Mouse (Mus musculus): ENCODE results near the gene Chst11. TPM values are rescaled to one million over a fixed set of nuclear protein-coding genes. Genes with fewer than 3 reads are reported as not detected.

Chst11 gene
- total RNA-seq, 2 experiments from 2014 or later = 50.9 to 52.7 TPM

- Histone ChIP-seq H3K4me3 (no peak overlapping the region), H3K27ac (no peak overlapping the region)
- DNase-seq (ENCODE audit: low spot score in 2 of 2) = no peak
- no peak for TF ChIP-seq CTCF (conservative IDR thresholded peaks at IDR 0.05)
These were observed 14.9 kb downstream of the Chst11 start for GRCm38 (mm10) chr10:83000169-83000568.

GRCm38 (mm10) chr10:83000721-83001120, 15.4 kb downstream of the Chst11 start:
- TF ChIP-seq CTCF (conservative IDR thresholded peaks at IDR 0.05) = no peak
- Histone ChIP-seq H3K27ac (no peak overlapping the region), H3K4me3 (no peak overlapping the region)
- DNase-seq (ENCODE audit: low spot score in 2 of 2) = no peak

DNA sequence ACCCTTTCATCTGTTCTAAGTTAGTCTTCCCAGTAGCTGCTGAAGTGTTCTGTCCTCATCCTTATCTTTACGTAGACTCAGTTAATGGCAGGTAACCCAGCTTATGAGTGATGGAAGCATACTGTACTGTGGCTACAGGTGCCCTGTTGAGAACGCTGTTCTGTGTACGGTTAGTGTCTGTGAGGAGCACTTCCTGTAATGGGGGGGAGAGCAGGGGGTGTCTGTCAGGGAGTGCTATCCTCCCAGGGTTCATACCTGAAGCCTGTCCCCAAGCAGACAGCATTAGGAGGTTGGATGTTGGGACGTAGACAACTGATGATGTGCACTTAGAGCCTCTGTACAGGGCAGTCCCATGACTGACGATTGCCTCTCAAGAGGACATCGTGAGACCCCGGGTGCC, 18.6 kb downstream of the Chst11 start:
- no peak for TF ChIP-seq CTCF (conservative IDR thresholded peaks at IDR 0.05)
- Histone ChIP-seq H3K4me3 (no peak overlapping the region), H3K27ac (peak overlapping the region; percentile 82)
- DNase-seq (ENCODE audit: low spot score in 2 of 2) = no peak

DNA sequence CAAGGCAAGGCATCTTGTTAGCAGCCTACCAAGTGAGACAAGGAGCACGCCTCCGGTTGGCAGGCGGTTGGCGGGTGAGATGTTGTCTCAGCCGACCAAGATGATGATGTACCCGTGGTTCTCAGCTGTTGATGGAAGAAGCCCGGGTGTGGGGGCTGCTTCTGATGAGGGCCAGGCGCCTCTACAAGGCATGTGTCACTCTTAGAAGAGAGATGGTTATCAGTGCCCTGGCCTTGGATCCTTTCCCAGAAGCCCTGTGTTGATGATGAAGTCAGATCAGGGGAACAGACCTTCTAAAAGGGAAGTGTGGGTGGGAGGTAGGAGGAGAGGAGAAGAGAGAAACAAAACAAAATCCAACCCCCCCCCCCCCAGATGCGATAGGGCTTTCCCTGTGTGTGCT, 19.1 kb downstream of the Chst11 start:
- peak; percentile 57 to 78 for DNase-seq (ENCODE audit: low spot score in 2 of 2)
- Histone ChIP-seq H3K4me3 (no peak overlapping the region; the same call in 1 of the 2 replicates), H3K27ac (peak overlapping the region; percentile 82)
- no peak for TF ChIP-seq CTCF (conservative IDR thresholded peaks at IDR 0.05)

GRCm38 (mm10) chr10:83005003-83005402, 19.7 kb downstream of the Chst11 start:
- H3K27ac ChIP-seq = peak overlapping the region; percentile 82
- H3K4me3 ChIP-seq = peak overlapping the region; percentile 18; the same call in 1 of the 2 replicates
- TF ChIP-seq CTCF (conservative IDR thresholded peaks at IDR 0.05) = no peak
- DNase-seq (ENCODE audit: low spot score in 2 of 2) = no peak

- Histone ChIP-seq H3K27ac (no peak overlapping the region), H3K4me3 (no peak overlapping the region)
- DNase-seq (ENCODE audit: low spot score in 2 of 2) = no peak
- TF ChIP-seq CTCF (conservative IDR thresholded peaks at IDR 0.05) = no peak
These were observed 21.0 kb downstream of the Chst11 start for GRCm38 (mm10) chr10:83006258-83006657.

GRCm38 (mm10) chr10:83013984-83014383, 28.7 kb downstream of the Chst11 start:
- H3K27ac ChIP-seq = no peak overlapping the region
- no peak overlapping the region for H3K4me3 ChIP-seq
- DNase-seq (ENCODE audit: low spot score in 2 of 2) = no peak
- no peak for TF ChIP-seq CTCF (conservative IDR thresholded peaks at IDR 0.05)

- DNase-seq (ENCODE audit: low spot score in 2 of 2) = no peak
- TF ChIP-seq CTCF (conservative IDR thresholded peaks at IDR 0.05) = no peak
- no peak overlapping the region for H3K4me3 ChIP-seq
- H3K27ac ChIP-seq = no peak overlapping the region
These were observed 30.6 kb downstream of the Chst11 start for GRCm38 (mm10) chr10:83015919-83016318.

DNA sequence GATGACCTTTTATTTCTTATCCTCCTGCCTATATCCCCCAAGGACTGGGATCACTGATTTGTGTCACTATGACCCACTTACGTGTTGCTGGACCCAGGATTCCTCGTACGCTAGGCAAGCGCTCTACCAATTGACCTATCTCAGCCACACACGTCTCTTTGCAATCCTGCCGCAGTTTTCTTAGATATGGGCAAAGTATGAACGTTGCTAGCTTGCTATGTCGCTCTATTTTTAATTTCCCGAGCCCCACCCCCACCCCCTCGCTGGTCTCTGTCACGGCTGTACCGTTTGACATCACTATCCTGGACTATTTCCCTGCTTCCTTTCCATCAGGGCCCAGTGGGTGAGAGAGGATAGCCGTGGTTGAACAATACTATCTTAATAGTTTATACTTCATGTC, 31.5 kb downstream of the Chst11 start:
- DNase-seq (ENCODE audit: low spot score in 2 of 2) = no peak
- Histone ChIP-seq H3K4me3 (no peak overlapping the region), H3K27ac (no peak overlapping the region)
- TF ChIP-seq CTCF (conservative IDR thresholded peaks at IDR 0.05) = no peak

- DNase-seq (ENCODE audit: low spot score in 2 of 2) = no peak
- TF ChIP-seq CTCF (conservative IDR thresholded peaks at IDR 0.05) = no peak
- H3K27ac ChIP-seq = peak overlapping the region; percentile 55
- H3K4me3 ChIP-seq = no peak overlapping the region; the same call in 1 of the 2 replicates
These were observed 32.6 kb downstream of the Chst11 start for GRCm38 (mm10) chr10:83017760-83018498.

DNA sequence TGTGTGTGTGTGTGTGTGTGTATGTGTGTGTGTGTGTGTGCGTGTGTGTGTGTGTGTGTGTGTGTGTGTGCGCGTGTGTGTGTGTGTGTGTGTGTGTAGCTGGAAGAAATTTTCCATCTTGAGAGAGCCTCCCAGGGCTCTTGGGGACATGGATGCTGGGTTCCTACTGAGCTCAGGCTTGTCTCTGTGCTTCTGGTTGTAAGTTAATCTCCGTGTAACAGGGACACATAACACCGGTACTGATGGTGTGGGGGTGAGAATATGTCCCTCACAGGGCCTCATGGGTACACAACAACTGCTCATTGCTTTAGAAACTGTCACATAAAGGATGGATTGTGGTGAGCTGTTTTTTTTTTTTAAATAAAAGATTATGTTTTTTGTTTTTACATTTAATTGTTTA, 33.2 kb downstream of the Chst11 start:
- Histone ChIP-seq H3K4me3 (no peak overlapping the region), H3K27ac (0 out of 2 replicates have a peak overlapping the region, but pooled peaks have one; percentile 36)
- no peak for DNase-seq (ENCODE audit: low spot score in 2 of 2)
- TF ChIP-seq CTCF (conservative IDR thresholded peaks at IDR 0.05) = no peak

- H3K27ac ChIP-seq = 0 out of 2 replicates have a peak overlapping the region, but pooled peaks have one; percentile 10
- TF ChIP-seq CTCF (conservative IDR thresholded peaks at IDR 0.05) = no peak
- peak overlapping the region; percentile 13; the same call in 1 of the 2 replicates for H3K4me3 ChIP-seq
- DNase-seq (ENCODE audit: low spot score in 2 of 2) = no peak
These were observed 34.4 kb downstream of the Chst11 start for GRCm38 (mm10) chr10:83019497-83020270.

GRCm38 (mm10) chr10:83022616-83023015, 37.3 kb downstream of the Chst11 start:
- no peak overlapping the region; the same call in 1 of the 2 replicates for H3K27ac ChIP-seq
- no peak for DNase-seq (ENCODE audit: low spot score in 2 of 2)
- no peak overlapping the region for H3K4me3 ChIP-seq
- TF ChIP-seq CTCF (conservative IDR thresholded peaks at IDR 0.05) = no peak

Data from layer of hippocampus, adult 2 months (tissue).